Mouse (Mus musculus) liver, embryonic 14.5 days (tissue): Measurements from ENCODE around the gene Cntn2.

Experiments used
- CTCF ChIP-seq: IDR thresholded peaks from 2 replicates; pipeline ENCODE4 v1.5.1; 2016; ENCODE audit warnings: antibody characterized with exemption, low read depth, control low read depth
- EP300 ChIP-seq: IDR thresholded peaks from 2 replicates; pipeline ENCODE4 v1.6.1; 2016; ENCODE audit warnings: antibody characterized with exemption, low read depth

DNA sequence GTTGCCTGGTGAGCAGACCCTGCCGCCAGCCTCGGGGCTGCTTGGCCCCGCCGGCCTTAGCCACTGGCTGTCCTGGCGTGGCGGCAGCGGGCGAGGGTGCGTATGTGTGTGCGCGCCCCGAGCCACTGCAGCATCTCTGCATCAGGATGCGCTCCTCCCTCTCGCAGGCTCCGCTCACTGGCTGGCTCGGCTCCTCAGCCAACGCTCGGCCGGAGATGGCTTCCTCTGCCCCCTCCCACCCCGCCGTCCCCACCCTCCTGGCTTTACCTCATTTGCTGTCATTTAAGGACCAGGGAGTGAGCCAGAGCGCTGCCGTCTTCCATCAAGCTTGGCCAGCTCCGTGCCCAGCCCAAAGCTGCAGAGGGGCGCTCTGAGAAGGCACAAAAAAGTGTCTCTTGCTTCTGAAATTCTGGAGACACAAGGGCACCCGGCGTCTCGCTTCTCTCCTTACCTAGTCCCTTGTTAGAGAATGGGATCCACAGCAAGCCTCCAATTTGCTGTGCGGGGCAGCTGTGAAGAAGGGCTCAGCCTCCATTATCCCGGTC lies at the start of gene Cntn2:
- no peak for TF ChIP-seq EP300
- TF ChIP-seq CTCF, result no peak
